Mouse (Mus musculus): ENCODE measurements at regions not wholly inside any gene's neighbourhood (a gene's known extent, or its start where the extent isn't known, plus 50 kb on each side); places are given as distances from the start of the nearest gene placed in this dataset.
"Not testable (repeated sequence)": the region's sequence is repeated elsewhere in the genome, so short reads cannot be mapped to it uniquely, and the experiment has no call there.

DNA sequence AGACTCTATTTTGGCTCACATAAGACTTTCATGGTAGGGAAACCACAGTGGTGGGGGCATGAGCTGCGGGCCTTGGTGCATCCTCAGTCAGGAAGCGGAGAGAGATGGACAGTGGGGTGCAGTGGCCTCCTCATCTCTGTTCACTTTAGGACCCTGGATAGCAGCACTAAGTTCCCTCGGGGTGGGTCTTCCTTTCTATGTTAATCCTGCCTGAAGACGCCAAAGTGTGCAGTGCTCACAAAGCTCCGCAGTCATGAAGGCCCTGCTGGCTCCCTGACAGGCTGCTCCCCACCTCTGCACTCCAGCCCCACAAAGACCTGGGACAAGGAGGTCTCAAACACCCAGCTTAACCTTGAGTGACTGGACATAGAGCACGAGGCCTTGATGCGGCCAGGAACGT lies 56.8 kb downstream of the Sox1 start:
- no peak for DNase-seq (ENCODE audit: low spot score)

DNA sequence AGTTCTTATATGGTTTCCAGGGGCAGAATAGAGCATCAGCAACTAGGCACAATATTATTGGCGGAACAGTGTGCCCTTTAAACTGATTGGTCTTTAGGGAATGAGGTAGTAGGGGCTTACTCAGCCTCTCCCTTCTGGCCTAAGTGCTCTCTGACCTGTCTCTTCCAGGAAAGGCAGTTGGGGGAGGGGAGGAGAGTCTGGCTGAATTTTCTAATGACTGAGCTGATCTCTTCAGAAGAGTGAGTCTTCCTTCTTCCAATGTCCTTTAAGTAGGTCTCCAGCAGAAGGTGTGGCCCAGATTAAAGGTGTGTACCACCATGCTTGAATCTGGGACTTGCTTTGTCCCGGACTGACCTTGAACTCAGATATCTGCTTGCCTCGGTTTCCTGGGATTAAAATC lies 60.3 kb downstream of the Sox1 start:
- DNase-seq (ENCODE audit: low spot score) = not testable (repeated sequence)

DNA sequence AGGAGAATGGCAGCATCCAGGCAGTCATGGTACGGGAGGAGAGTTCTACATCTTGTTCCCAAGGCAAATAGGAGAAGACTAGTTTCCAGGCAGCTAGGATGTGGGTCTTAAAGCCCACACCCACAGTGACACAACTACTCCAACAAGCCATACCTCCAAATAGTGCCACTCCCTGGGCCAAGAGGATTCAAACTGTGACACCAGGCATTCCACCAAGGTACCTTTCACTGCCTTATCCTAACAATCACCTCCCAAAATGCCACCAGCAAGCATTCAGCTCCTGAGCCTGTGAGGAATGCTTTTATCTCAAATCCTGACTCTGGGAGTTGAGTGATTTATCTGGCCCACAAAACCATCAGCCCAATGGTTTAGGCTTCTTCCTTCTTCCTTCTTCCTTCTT lies 61.2 kb downstream of the Sox1 start:
- DNase-seq (ENCODE audit: low spot score) = no peak

DNA sequence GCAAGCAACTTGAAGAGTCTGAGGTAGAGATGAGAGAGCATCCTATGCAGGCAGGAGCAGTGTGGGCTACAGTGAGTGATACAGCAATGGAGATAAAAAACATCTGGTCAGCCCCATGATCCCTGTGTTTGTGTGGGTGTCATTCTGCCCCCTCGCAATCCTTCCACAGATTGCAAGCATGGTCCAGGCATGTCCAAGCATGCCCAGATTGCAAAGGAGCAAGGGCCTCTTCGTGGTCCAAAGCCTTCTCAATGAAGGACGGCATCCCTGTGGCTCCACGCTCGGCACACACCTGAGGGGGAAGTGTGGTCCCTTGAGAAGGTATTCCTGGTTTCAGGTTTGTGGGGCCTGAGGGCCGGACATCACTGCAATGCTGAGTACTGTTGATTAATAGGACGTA lies 61.9 kb downstream of the Sox1 start:
- DNase-seq (ENCODE audit: low spot score) = no peak

DNA sequence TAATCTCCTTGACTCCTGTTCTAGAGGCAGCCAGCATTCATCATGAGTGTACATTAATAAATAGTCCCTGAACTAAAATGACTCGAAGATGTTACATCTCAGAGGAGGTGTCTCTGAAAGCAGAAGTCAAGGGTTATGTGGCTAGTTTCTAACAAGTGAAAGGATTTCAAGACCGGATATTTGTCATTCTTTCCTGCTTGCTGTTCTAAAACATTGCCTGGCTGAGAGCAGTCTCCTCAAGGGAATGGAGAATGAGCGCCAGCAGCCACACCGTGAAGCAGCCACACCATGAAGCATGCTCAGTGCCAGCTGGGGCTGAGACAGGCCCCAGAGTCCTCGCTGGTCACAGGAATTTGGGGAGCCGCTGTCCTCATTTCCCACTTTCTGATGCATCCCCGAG lies 71.8 kb downstream of the Sox1 start:
- DNase-seq (ENCODE audit: low spot score) = no peak

DNA sequence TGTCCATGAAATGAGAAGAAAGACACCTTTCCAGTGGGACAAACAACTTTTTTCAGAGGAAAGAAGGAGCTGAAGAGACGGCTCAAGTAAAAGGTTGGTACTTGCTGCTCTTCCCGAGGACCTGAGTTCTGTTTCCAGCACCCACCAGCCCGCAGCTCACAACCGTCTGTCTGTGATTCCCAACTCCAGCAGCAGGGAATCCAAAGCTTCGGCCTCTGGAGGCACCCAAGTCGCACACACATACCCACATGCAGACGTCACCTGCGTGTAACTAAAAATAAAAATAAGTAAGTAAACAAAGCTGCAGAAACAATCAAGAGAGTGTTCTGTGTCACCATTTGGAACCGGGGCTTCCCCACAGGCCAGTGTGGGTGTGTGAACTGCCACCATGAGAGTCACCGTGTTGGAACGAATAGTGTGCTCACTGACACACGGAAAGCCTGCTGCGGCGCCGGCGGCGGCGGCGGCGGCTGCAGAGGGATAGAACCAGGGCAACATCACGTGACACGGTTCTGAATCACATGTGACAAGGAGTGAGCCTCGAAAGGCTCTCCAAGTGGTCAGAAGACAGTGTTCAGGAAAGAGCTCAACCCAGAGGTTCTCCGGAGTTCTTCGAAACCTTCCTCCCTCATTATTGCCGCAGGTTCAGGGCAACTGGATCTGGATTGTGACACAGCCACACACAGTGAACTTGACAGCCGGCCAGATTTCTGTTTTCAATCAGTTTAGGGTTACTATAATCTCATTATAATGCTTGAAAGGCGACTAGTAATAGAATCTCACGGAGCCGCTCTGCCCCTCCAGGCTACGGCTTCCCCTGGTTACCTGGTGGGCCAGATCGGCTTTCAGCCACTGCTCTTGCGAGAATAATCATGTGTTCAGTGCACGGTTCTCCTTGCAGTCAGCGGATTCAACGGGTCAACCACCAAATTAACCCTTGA lies 72.6 kb downstream of the Sox1 start:
- DNase-seq (ENCODE audit: low spot score) = no peak

DNA sequence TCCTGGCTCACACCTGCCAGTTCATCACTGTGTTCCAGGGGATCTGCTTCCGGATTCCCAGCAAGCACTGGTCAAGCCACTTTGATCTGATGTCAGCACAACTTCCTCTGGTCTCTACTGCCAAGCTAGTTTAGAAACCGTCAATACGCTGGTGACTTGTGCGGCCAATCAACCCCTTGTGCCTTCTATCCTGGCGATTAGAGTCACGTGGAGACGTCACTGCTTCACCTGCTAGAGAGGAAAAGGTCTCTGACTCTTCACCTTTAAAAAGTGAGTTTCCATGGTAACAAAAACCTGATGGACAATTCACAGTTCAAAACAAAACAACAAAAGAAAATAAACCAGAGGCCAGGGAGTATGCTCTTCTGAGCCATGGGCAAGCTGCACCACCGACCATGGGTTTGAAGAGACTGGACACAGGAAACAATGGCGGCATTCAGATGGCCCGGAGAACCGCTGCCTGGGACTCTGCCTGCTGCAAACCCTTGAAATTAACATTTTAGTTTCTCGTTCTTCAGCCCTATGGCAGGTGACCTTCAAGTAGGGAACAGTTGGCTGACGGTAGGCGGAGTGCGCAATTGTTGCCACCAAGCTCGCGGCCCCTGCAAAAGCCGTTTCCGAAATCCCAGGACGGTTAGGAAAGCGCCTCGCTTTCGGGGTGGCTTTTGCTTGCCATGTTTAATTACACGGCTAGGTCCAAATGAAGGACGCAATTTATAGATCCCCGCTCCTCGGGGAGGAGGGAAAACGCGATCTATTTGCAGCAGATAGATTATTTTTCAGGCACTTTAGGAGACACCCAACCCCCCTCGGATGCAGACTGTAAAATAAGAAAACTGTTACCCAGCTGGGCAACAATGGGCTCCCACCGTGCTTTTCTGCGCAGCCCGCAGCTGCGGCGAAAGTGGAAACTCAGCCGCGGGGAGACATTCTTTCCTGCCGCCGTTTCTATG lies 82.6 kb downstream of the Sox1 start:
- no peak for DNase-seq (ENCODE audit: low spot score)

DNA sequence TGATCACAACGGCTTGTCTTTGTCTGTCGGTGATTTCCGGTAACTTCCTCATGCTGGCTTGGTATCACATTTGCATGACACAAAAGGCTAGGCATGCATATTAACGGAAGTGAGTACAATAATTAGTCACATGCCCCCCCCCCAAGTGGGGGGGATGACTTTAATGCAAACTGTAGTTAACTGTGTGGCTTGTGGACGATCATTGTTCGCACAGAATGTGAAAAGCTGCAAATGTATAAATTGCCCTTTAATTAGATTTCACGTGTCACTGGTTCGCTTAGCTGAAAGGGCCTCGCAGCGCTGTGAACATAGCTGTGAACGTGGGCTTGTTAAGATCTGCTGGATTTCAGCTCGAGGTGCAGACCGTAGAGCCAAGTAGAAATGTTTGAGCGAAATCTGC lies 86.8 kb downstream of the Sox1 start:
- no peak for DNase-seq (ENCODE audit: low spot score)

DNA sequence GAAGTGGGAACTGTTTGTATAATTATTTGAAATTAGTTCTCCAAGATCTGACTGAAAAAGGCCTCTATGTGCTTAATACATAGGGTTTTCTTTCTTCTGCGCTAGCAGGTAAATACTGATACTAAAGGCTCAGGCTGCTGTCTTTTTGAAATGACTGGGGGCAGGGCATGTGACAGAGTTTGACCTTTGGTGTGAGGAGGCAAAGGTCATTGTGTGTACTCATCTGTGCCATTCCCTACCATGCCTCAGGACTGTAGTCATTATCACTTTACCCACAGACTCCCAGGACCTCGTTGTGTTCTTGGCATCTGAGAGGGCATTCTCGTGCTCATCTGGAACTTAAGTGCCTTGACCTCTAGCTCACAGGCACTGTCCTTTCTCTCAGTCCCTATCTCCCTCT lies 88.5 kb downstream of the Sox1 start:
- no peak for DNase-seq (ENCODE audit: low spot score)

DNA sequence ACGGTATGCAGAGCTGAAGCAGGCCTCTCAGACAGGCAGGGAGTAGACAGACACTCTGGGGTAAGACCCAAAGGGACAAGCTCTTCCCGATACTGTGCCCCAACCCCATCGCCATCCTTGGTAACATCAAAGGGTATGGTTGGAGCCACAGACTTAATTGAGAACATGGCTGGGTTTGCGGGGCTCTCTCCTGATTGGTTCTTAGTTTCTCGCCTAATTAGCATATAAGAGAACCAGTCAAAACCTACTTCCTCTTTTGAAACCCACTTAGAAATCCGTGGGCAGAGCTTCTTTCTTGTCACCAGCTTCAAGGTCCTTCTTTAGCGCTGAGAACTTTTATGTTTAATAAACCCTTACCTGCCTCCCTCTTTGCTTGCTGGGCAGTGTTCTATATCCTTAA lies 87.5 kb upstream of the Spaca7 start:
- DNase-seq (ENCODE audit: low spot score) = no peak

DNA sequence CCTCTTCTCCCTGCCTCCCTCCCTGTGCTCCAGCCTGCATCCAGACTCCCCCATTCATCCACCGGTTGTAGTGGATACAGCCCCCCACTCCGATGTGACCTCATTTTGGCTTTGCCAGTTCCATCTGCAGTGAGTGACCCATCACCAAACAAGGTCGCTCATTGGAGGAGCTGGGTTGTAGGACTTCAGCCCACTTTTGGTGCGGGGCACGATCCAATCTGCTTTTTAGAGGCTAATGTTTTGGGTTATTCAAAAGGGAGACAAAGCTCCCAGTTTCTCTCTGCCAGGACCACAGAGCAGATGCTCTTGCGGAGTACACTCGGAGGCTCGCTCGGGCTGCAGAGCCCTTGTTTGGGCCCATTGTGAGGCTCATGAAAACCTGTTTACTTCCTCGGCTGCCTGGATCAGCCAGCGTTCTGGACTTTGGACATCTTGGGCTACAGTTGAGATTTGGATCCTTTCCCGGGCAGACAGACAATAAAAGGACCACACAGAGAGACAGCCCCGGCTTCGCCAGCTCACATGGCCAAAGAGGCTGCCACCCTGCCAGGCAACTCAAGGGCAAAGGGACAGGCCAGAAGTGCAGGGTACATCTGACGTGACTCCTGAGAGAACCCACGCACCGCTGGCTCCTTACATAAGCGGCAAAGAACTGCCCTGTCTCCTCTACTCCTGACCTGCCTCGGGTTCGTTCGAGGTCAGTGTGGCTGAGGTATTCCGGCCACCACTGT lies 86.3 kb upstream of the Spaca7 start:
- peak; percentile 31 for DNase-seq (ENCODE audit: low spot score)

DNA sequence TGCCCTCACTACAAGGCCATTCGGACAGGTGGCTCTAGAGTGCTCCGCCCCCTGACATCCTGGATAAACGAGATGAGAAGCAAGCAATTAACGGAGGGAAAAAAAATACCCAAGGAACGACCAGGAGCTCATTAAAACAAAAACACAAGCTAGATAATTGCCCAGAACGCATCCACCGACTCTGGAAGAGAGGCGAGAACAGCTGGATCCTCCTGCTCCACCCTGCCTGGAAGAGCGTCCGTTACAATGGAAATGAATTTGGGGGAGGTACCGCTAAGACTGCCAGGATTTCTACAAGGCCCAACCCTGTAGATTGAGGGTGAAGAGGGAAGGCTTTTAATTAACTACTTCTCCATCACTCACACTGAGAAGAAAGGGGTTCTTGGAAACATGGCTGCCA lies 85.6 kb upstream of the Spaca7 start:
- DNase-seq (ENCODE audit: low spot score) = no peak

DNA sequence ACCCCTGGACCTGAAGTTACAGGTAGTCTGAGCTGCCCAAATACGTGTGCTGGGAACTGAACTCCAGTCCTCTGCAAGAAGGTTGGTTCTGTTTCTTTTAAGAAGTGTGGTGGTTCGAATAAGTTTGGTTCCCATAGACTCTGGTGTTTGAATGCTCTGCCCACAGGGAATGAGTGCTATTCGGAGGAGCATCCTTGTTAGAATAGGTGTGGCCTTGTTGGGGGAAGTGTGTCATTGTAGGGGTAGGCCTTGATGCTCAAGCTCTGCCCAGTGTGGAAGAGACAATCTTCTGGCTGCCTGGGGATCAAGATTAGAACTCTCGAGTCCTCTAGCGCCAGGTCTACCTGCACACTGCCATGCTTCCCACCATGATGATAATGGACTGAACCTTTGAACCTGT lies 83.6 kb upstream of the Spaca7 start:
- DNase-seq (ENCODE audit: low spot score) = no peak

DNA sequence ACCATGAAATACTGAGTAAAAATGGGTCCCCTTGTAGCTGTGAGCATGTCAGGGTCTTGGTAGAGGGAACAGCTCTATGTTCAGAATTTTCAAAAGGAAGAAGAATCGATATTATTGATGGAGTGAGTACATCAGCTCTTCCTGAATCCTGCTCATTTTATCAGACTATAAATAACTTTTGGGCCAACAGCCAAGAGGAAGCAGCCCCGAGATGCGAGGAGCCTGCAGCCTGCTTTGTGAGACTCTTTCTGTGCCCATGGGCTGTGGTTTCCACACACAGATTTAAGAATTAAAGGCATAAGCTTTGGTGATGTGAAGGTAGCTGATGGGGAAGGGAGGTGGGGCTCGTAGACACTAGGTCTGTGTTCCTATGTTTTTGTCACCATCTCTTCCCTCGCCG lies 81.4 kb upstream of the Spaca7 start:
- DNase-seq (ENCODE audit: low spot score) = no peak

DNA sequence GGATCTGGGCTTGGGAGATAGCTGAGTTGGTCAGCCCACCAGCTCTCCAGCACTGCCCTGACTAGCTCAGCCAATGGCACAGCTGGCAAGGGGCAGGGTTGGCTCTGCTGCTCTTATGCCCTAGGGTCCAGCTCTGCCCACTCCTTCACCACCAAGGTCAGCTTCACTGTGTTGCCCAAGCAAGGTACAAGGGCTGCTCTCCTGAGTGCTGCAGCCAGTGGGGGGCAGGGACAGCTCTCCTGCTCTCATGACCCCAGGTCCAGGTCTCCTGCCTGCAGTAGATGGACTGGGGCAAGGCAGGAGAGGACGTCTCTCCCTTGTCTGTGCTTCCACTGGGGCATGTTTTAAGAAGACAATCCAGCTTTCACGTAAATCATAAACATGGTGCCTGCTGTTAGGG lies 80.4 kb upstream of the Spaca7 start:
- DNase-seq (ENCODE audit: low spot score) = no peak

DNA sequence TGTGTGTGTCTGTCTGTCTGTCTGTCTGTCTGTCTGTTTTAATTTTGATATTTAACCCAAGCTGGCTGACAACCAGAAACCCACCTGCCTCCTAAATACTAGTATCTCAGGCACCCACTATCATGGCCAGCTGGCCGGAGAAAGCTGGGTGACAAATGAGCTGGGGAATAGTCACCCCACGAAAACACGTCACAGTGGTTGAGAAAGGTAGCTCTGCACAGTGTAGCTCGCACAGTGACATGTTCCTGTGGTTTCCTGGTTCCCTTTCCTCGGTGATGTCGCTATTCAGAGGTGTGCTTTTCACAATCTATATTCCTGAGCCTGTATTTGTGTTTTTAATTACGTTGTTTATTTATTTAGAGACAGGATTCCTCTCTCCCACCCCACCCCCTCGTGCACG lies 78.3 kb upstream of the Spaca7 start:
- no peak for DNase-seq (ENCODE audit: low spot score)

DNA sequence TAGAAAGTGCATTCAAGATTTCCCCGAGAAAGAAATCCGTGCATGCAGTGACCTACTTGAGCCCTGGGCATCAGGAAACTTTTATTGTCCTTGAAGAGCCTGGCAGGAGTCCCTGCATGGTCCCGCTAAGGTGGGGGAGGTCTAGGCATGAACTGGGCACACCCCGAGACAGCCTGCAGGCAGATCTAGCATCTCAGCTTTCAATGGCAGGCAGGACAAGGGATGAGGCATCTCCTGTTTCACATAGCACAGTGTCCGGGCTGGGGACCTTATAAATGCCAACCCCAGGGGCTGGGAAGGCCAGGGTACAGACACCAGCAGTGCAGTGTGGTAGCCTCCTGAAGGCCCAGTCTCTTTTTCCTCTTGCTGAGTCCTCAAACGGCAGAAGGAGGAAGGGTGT lies 75.4 kb upstream of the Spaca7 start:
- DNase-seq (ENCODE audit: low spot score) = no peak

DNA sequence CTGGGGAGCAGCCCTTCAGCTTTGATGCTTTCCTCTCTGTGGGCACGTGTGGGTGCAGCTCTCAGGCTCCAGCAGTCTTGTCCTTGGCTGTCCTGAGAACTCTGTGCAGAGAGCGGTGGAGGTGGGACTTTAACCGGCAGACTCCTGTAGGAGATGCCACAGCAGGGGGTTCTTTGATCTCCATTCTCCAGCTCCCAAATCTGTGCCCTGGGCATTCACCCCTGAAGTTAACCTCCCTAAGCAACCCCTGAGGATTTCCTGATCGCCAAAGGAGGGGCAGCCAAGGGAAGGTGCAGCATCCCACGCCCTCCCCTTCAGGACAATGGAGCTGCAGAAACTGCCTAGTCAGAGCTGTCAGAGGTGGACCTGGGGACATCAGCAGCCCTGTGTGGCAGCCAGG lies 73.2 kb upstream of the Spaca7 start:
- no peak for DNase-seq (ENCODE audit: low spot score)

DNA sequence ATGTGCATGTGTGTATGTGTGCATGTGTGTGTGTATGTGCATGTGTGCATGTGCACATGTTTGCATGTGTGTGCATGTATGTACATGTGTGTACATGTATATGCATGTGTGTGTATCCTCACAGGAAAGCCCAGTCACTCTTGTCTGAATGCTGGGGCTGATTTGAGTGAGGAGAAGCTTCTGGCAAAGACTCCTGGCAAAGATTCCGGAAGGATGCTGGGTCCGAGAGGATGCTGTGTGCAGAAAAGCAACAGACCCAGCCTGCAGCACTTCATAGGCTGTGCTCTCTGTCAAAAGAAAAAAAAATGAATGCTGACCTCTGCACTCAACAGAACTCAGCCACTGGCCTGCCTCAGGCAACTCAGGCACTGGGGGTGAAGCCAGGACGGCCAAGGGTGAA lies 72.5 kb upstream of the Spaca7 start:
- no peak for DNase-seq (ENCODE audit: low spot score)

DNA sequence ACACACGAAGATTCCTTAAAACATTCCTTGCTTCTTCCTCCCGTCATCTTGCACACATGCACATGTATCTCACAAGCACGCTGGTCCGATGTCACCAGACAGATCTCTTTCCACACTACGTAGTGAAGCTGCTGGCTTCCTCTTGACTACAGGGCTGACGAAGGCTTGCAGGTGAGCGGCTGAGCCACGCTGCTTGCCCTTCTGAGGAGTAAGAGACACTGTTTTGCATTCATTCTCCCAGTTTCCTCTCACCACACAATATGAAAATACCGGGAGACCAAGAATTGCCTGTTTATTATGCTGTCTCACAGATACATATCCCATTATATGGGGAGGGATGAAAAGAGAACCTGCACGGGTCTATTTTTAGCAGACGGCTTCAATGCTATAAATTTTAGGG lies 71.0 kb upstream of the Spaca7 start:
- DNase-seq (ENCODE audit: low spot score) = no peak

DNA sequence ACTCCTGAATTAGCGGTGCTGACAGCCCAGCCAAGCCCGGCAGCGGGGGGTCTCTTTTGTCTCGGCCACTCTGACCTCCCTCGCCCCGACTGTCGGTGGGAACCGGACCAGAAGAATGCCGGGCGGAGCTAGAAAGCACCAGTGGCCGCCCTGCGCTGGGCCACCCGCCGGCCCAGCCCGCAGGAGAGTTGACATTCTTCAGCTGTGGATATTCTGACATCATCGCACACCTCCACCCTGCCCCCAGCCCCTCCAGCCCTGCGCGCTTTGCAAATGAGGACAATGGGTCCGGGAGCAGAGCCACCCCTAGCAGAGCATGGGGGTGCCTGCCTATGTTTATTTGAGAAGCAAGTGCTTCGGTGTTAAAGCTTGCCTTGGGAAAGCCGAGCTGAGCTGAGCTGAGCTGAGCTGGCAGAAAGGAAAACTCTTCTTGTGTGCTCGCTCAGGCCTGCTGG lies 70.5 kb upstream of the Spaca7 start:
- no peak for DNase-seq (ENCODE audit: low spot score)

DNA sequence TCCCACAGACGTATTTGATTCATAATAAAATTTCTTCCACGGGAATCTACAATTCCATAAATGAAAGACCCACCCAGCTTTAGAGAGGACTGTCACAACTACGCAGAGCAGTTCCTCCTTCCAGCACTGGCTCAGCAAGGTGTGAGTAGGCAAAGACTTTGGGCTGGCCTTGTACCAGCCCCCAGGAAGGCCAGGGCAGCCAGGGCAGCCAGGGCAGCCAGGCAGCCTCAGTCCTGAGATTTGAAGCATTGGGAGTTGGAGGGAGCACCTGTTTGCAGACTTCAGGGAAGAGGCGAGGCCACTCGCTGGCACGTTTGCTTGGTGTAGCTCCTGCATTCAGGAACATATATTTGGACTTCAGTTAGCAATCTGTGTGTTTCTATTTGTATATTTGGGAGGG lies 70.0 kb upstream of the Spaca7 start:
- no peak for DNase-seq (ENCODE audit: low spot score)

Data from urinary bladder, postnatal 14 days (tissue).